Mouse (Mus musculus) liver, adult 2 months (tissue): ENCODE measurements around the gene Nrcam. TPM values are rescaled to one million over a fixed set of nuclear protein-coding genes. Genes with fewer than 3 reads are reported as not detected.
"Not testable (repeated sequence)": the region's sequence is repeated elsewhere in the genome, so short reads cannot be mapped to it uniquely, and the experiment has no call there.

Experiments
- DNase-seq: peaks from one replicate; pipeline ENCODE4 v3.0.0-alpha.2; 2011; ENCODE audit warnings: low read depth, low spot score; ENCODE audit errors: extremely low read depth
- H3K27ac ChIP-seq: fragments of 200-500 bp; replicated peaks from 2 replicates; pipeline ENCODE4 v1.5.1; 2012; ENCODE audit warnings: low read depth, mild to moderate bottlenecking, control low read depth, inconsistent platforms, low read length; ENCODE audit not compliant: insufficient read depth
- H3K27me3 ChIP-seq: fragments of 200-500 bp; 2 replicates; pipeline ENCODE4 v1.6.1; 2012; ENCODE audit warnings: mild to moderate bottlenecking, moderate library complexity, low read length, inconsistent platforms; ENCODE audit not compliant: control insufficient read depth, insufficient read depth
- H3K36me3 ChIP-seq: fragments of 200-500 bp; 2 replicates; pipeline ENCODE4 v1.6.1; 2012; ENCODE audit warnings: low read length, inconsistent platforms; ENCODE audit not compliant: control insufficient read depth, insufficient read depth
- H3K4me1 ChIP-seq: fragments of 200-500 bp; 2 replicates; pipeline ENCODE4 v1.6.1; 2011; ENCODE audit warnings: low read length; ENCODE audit not compliant: control insufficient read depth, insufficient read depth
- H3K4me3 ChIP-seq: fragments of 200-500 bp; 2 replicates; pipeline ENCODE4 v1.5.1; 2011; ENCODE audit warnings: low read depth, mild to moderate bottlenecking, control low read depth, low read length, moderate library complexity; ENCODE audit not compliant: insufficient read depth
- H3K79me2 ChIP-seq: fragments of 200-500 bp; 2 replicates; pipeline ENCODE4 v1.6.1; 2012; ENCODE audit warnings: inconsistent platforms, mild to moderate bottlenecking, low read length, moderate library complexity; ENCODE audit not compliant: control insufficient read depth, insufficient read depth
- H3K9ac ChIP-seq: fragments of 200-500 bp; 2 replicates; pipeline ENCODE4 v1.6.1; 2012; ENCODE audit warnings: low read depth, mild to moderate bottlenecking, control low read depth, inconsistent platforms, low read length
- CTCF ChIP-seq: fragments of 200-500 bp; IDR thresholded peaks from 2 replicates; pipeline ENCODE4 v1.5.1; 2011; ENCODE audit warnings: low read depth, low read length, control low read depth
- POLR2A ChIP-seq: fragments of 200-500 bp; IDR thresholded peaks from 2 replicates; pipeline ENCODE4 v1.6.1; 2011; ENCODE audit warnings: low read length, control low read depth; ENCODE audit not compliant: insufficient read depth; ENCODE audit errors: extremely low read depth
- whole genome bisulfite sequencing: fragments of 180-500 bp; shearing (Covaris S2); methylation state at CpG from one replicate; pipeline ENCODE4 v1.1.7; 2018; 5-methylcytosine and 5-hydroxymethylcytosine counted together
- polyA plus RNA-seq: library from polyadenylated mRNA; depleted of rRNA; stranded (reverse); fragments of >200 nt; gene quantifications from 2 replicates; pipeline ENCODE4 v1.2.3, GENCODE M21; 2012; rRNA removed
- total RNA-seq: library from RNA; depleted of rRNA; stranded (reverse); fragments of >200 nt; gene quantifications from 2 replicates; pipeline ENCODE4 v1.2.3, GENCODE M21; 2014; rRNA removed

The Nrcam gene
- total RNA-seq: 0.27 TPM in 1 of 2 replicates, not detected in the other
- not detected in 2 replicates for polyA plus RNA-seq

DNA sequence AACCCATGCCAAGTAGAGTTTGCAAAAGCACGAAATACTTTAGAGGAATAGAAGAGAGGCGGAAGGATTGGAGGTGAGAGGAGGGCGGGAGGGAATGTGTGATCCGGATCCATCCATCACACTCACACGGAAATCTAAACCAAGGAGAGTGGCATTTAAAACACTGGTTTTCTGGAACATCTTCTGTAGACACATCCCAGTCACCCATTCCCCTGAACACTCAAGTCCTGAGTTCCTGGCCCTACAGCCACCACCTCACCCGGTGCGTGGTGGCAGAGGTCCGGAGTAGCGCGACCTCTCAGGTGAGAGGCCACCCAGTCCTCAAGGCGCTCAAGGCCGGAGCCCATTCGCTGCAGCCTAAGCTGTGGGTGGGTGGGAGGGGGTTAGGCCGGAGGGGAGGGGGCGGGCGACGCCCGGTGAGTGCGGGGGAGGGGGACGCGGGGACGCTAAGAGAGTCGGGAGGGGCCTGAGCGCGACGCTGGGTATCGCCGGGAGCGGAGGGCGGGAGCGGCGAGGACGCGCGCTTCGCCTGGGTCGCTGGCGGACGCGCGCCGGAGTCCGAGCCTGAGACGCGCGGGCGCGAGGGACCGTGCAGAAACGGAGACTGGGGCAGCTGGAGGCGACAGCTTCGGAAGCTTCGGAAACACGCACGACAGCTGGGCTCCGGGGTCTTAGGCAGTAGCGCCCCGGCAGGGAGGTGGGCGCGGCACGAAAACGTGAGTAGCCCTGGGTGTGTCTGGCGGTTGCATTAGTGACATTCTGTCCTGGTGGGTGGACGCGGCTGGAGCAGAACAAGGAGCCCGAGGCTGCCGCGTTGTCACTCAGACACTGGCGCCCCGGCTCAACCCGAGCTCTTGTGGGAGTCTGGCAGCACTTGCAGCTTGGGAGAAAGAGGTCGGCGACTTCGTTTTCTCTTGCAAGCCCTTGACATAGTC is at the start of gene Nrcam:
Gene Nrcam, plus strand, starts transcription at position 505 of the 935 bp plus-strand sequence.
- 4% methylated on average over 67 of the region's 74 CpGs for WGBS
- TF ChIP-seq CTCF: no peak
- no peak for TF ChIP-seq POLR2A
- Histone ChIP-seq H3K27me3 (peaks cover 15% of the 10 kb centered on the region), H3K27ac (no peak within 1 kb of the TSS), H3K36me3 (no peaks in the 10 kb centered on the region), H3K4me3 (peak within 1 kb of the TSS; percentile 27; the same call in 1 of the 2 replicates), H3K4me1 (no peaks in the 10 kb centered on the region), H3K9ac (no peak within 1 kb of the TSS), H3K79me2 (no peaks in the 10 kb centered on the region)
- DNase-seq: no peak

GRCm38 (mm10) chr12:44280147-44280546 is 48.5 kb upstream of the Nrcam start:
- 57% methylated on average over 2 of the region's 2 CpGs for WGBS
- Histone ChIP-seq H3K4me1 (peaks cover 24% of the 10 kb centered on the region), H3K36me3 (peaks cover 13% of the 10 kb centered on the region; the same call in 1 of the 2 replicates), H3K79me2 (peaks cover 26% of the 10 kb centered on the region)
- H3K9ac ChIP-seq, DNase-seq, H3K27ac ChIP-seq, H3K4me3 ChIP-seq, H3K27me3 ChIP-seq: not testable (repeated sequence)

GRCm38 (mm10) chr12:44281534-44281933 is 47.2 kb upstream of the Nrcam start:
- Histone ChIP-seq H3K36me3 (peaks cover 19% of the 10 kb centered on the region), H3K27ac (no peak overlapping the region), H3K4me1 (peaks cover 17% of the 10 kb centered on the region), H3K79me2 (peaks cover 20% of the 10 kb centered on the region), H3K9ac (no peak overlapping the region), H3K4me3 (no peak overlapping the region), H3K27me3 (no peaks in the 10 kb centered on the region)
- WGBS: 71% methylated on average over 3 of the region's 3 CpGs
- TF ChIP-seq POLR2A: no peak
- TF ChIP-seq CTCF: no peak
- DNase-seq: no peak

GRCm38 (mm10) chr12:44283378-44283777 is 45.3 kb upstream of the Nrcam start:
- H3K27me3 ChIP-seq: no peaks in the 10 kb centered on the region
- no peak for DNase-seq
- WGBS: 73% methylated on average over 9 of the region's 9 CpGs
- H3K9ac ChIP-seq: no peak overlapping the region; the same call in 1 of the 2 replicates
- peaks cover 11% of the 10 kb centered on the region for H3K4me1 ChIP-seq
- peaks cover 21% of the 10 kb centered on the region for H3K79me2 ChIP-seq
- TF ChIP-seq CTCF (no peak), POLR2A (no peak)
- no peak overlapping the region for H3K4me3 ChIP-seq
- 0 out of 2 replicates have a peak overlapping the region, but pooled peaks have one; percentile 5 for H3K27ac ChIP-seq
- H3K36me3 ChIP-seq: peaks cover 28% of the 10 kb centered on the region

GRCm38 (mm10) chr12:44286992-44287391 is 41.7 kb upstream of the Nrcam start:
- 87% methylated on average over 8 of the region's 8 CpGs for WGBS
- Histone ChIP-seq H3K79me2 (peaks cover 7% of the 10 kb centered on the region; the same call in 1 of the 2 replicates), H3K27ac (no peak overlapping the region), H3K4me1 (peaks cover 2% of the 10 kb centered on the region; the same call in 1 of the 2 replicates), H3K9ac (no peak overlapping the region), H3K36me3 (peaks cover 50% of the 10 kb centered on the region), H3K4me3 (no peak overlapping the region), H3K27me3 (no peaks in the 10 kb centered on the region)
- no peak for DNase-seq
- no peak for TF ChIP-seq CTCF

DNA sequence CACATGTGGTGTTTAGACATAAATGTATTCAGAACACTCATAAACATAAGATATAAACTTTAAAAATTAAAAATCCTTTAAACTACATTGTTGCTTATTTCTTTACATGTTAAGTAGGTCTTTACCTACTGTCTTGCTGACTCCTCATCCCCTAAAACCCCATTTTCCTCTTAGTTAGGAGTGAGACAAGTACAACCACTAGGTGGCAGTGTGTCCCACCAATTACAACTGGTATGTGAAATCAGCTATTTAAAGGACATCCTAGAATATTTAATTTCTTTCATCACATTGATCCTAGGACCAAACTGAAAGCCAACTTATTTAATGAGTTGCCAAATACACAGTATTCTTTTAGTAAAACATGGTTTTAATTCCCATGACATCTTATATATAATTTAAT is 36.4 kb upstream of the Nrcam start:
- H3K79me2 ChIP-seq: no peaks in the 10 kb centered on the region; the same call in 1 of the 2 replicates
- no peaks in the 10 kb centered on the region for H3K4me1 ChIP-seq
- no peaks in the 10 kb centered on the region for H3K27me3 ChIP-seq
- no peak overlapping the region for H3K27ac ChIP-seq
- no peak overlapping the region for H3K4me3 ChIP-seq
- peak; percentile 64 for DNase-seq
- no peak overlapping the region for H3K9ac ChIP-seq
- TF ChIP-seq POLR2A (no peak), CTCF (peak; percentile 51)
- peaks cover 33% of the 10 kb centered on the region for H3K36me3 ChIP-seq
